Mouse (Mus musculus) thymus, adult 2 months (tissue): ENCODE measurements around the gene St6galnac6.

Source experiments
- CTCF ChIP-seq: fragments of 200-500 bp; IDR thresholded peaks from 2 replicates; pipeline ENCODE4 v1.5.1; 2012; ENCODE audit warnings: mild to moderate bottlenecking, control low read depth, low read length, moderate library complexity, borderline replicate concordance; ENCODE audit not compliant: control insufficient read depth, poor library complexity, insufficient read depth; ENCODE audit errors: extremely low read depth
- POLR2A ChIP-seq: fragments of 200-500 bp; IDR thresholded peaks from 2 replicates; pipeline ENCODE4 v1.6.1; 2012; ENCODE audit warnings: mild to moderate bottlenecking, low read length, control low read depth, moderate library complexity; ENCODE audit not compliant: control insufficient read depth, poor library complexity, insufficient read depth; ENCODE audit errors: extremely low read depth

- TF ChIP-seq CTCF: no peak
- TF ChIP-seq POLR2A: no peak
Measured at GRCm38 (mm10) chr2:32574497-32574896, 25.0 kb upstream of the St6galnac6 start, which contains the start of gene Pip5kl1.
